Mouse (Mus musculus) bone marrow, adult 2 months (tissue): ENCODE measurements around the gene Arhgap42. TPM values are rescaled to one million over a fixed set of nuclear protein-coding genes. Genes with fewer than 3 reads are reported as not detected.

Experiments used
- H3K27ac ChIP-seq: fragments of 200-500 bp; 2 replicates; pipeline ENCODE4 v1.5.1; 2012; ENCODE audit warnings: low read depth, mild to moderate bottlenecking, control low read depth, inconsistent platforms, low read length; ENCODE audit not compliant: control insufficient read depth, poor library complexity, insufficient read depth
- H3K4me1 ChIP-seq: fragments of 200-500 bp; 2 replicates; pipeline ENCODE4 v1.6.1; 2011; ENCODE audit warnings: low read length; ENCODE audit not compliant: control insufficient read depth, insufficient read depth
- H3K4me3 ChIP-seq: fragments of 200-500 bp; replicated peaks from 2 replicates; pipeline ENCODE3; 2011; ENCODE audit warnings: mild to moderate bottlenecking, low read depth, low read length, control low read depth; ENCODE audit not compliant: control insufficient read depth
- CTCF ChIP-seq: fragments of 200-500 bp; IDR thresholded peaks from 2 replicates; pipeline ENCODE4 v1.5.1; 2011; ENCODE audit warnings: low read length, control low read depth; ENCODE audit not compliant: control insufficient read depth, insufficient read depth
- POLR2A ChIP-seq: fragments of 200-500 bp; IDR thresholded peaks from 2 replicates; pipeline ENCODE4 v1.6.1; 2011; ENCODE audit warnings: low read depth, mild to moderate bottlenecking, control low read depth, low read length, borderline replicate concordance; ENCODE audit not compliant: control insufficient read depth
- WGBS: fragments of 180-500 bp; shearing (Covaris S2); methylation state at CpG from one replicate; pipeline ENCODE4 v1.1.7; 2018; 5-methylcytosine and 5-hydroxymethylcytosine counted together
- polyA plus RNA-seq: library from polyadenylated mRNA; stranded (reverse); fragments of >200 nt; gene quantifications from 2 replicates; pipeline ENCODE4 v1.2.4, GENCODE M21; 2011; ENCODE audit warnings: low replicate concordance; ENCODE audit not compliant: missing spikeins, insufficient read depth, insufficient read length

Arhgap42 gene
- polyA plus RNA-seq, 1 experiment, result 1.0 TPM

DNA sequence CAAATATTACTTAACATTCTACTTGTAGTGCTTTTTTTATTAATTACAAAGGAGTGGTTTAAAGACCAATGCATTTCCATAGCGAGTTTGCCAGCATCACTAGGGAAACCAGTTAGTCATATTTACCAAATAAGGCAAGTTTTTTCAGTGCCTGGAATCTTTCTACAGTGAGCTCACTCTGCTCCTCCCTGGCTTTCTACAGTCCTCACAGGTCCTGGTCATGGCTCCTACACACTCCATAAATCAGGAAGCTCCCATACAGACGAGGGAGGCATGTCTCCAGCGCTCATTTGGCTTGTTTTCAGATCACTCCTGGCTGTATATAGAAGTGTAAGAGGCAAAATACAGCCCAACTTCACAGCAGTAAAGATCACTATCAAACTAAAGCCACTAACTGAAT, 134.1 kb downstream of the Arhgap42 start:
- TF ChIP-seq CTCF, result no peak
- TF ChIP-seq POLR2A, result no peak
- H3K27ac ChIP-seq, result no peak overlapping the region
- H3K4me3 ChIP-seq, result no peak overlapping the region
- no peaks in the 10 kb centered on the region for H3K4me1 ChIP-seq
- WGBS, result 71% methylated on average over 3 of the region's 3 CpGs

- Histone ChIP-seq H3K4me3 (no peak overlapping the region), H3K4me1 (no peaks in the 10 kb centered on the region), H3K27ac (no peak overlapping the region)
- no peak for TF ChIP-seq CTCF
- TF ChIP-seq POLR2A, result no peak
- WGBS, result 80% methylated on average over 2 of the region's 2 CpGs
These were observed 136.8 kb downstream of the Arhgap42 start for GRCm38 (mm10) chr9:9102158-9102514.

DNA sequence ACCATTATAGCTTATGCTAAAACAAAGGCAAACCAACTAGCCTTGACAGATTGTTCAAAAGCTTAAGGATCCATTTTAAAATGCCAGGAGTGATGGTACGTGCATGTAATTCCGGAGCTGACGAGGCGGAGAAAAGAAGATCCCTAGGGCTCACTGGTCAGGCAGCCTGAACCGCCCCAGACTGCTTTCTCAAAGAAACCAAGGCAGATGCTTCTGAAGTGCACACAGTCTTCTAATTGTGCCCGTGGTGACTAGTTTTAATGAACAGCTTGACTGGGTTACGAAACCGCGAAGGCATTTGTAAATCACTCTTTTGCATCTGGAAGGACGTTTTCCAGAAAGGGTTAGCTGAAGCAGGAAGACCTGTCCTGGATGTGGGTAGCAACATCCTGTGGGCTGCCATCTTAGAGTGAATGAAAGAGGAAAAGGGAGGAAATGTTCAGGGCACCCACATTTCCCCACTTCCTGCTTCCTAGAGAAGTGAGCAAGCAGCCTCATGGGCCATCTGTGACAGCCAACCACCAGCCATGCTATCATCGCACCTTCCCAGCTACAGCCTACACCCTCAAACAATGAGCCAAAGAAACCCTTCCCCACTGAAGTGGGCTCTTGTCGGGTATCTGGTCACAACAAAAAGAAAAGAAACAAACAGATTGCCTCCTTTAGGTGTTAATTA, 137.3 kb downstream of the Arhgap42 start:
- H3K27ac ChIP-seq, result no peak overlapping the region
- TF ChIP-seq CTCF, result no peak
- TF ChIP-seq POLR2A, result no peak
- 74% methylated on average over 12 of the region's 12 CpGs for WGBS
- no peaks in the 10 kb centered on the region for H3K4me1 ChIP-seq
- H3K4me3 ChIP-seq, result no peak overlapping the region

GRCm38 (mm10) chr9:9101055-9101454, 137.8 kb downstream of the Arhgap42 start:
- no peak for TF ChIP-seq POLR2A
- TF ChIP-seq CTCF, result no peak
- H3K4me1 ChIP-seq, result no peaks in the 10 kb centered on the region
- H3K27ac ChIP-seq, result no peak overlapping the region
- WGBS, result 81% methylated on average over 4 of the region's 4 CpGs
- no peak overlapping the region for H3K4me3 ChIP-seq

DNA sequence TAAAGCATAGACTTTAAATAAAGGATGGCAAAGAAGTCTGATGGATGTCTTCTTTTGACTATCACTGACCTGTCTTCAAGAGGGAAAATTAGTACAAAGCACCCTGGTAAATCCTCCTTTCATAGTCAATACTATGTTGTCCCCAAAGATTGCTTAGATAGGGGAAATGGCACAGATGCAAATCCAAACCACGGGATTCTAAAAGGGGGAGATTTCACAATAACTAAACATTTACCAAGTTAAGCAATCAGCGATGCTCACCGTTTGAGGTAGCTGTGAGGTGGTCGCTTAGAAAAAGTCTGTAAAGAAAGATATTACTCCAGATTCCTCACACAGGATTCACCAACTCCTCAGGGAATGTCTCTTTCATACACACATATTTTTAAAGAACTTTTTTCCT, 141.1 kb downstream of the Arhgap42 start:
- TF ChIP-seq CTCF (no peak), POLR2A (no peak)
- 44% methylated on average over 4 of the region's 4 CpGs for WGBS
- no peak overlapping the region for H3K4me3 ChIP-seq
- no peak overlapping the region for H3K27ac ChIP-seq
- H3K4me1 ChIP-seq, result no peaks in the 10 kb centered on the region

DNA sequence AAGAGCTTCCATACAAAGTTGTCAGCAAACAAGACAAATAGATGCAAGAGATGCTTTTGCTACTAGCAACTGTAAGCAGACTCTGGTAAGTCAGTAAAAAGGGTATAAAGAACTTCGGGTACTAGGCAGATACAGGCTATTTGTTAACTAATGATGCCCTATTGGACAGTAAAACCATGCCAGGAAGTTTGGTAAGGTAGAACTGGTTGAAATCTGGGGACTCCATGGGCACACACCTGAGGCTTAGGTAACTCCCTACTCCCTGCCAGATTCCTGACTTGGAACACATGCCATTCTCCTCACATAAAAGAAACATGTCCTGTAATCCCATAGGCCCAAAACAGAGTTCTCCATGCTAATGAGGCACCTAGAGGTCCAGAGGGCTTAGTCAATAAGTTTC, 142.1 kb downstream of the Arhgap42 start:
- no peak for TF ChIP-seq POLR2A
- TF ChIP-seq CTCF, result no peak

DNA sequence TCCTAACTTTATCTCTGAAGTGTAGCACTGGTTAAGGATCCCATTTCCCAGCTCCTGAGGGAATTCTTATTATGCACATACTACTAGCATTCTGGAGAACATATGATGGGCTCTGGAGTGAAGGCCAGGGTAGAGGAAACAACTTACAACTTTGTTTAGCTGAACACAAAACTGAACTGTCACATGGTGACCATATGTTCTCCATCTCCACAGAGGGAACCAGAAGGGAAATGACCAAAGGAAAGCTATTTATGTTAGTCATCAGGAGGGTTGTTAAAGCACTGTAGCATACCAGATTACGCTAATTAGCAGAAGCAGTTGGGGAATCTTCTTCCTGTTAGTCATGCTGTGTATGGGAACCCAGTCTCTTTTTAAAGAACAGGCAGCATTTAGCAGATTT, 145.8 kb downstream of the Arhgap42 start:
- no peak overlapping the region for H3K27ac ChIP-seq
- TF ChIP-seq POLR2A (no peak), CTCF (no peak)
- 58% methylated on average over 1 of the region's 1 CpGs for whole genome bisulfite sequencing
- H3K4me1 ChIP-seq, result no peaks in the 10 kb centered on the region
- no peak overlapping the region for H3K4me3 ChIP-seq

More for the DNA sequence above, 142.1 kb downstream of the Arhgap42 start:
- Histone ChIP-seq H3K27ac (no peak overlapping the region), H3K4me3 (no peak overlapping the region), H3K4me1 (no peaks in the 10 kb centered on the region)
- 64% methylated on average over 1 of the region's 1 CpGs for WGBS

GRCm38 (mm10) chr9:9083441-9083840, 155.5 kb downstream of the Arhgap42 start:
- TF ChIP-seq CTCF (no peak), POLR2A (no peak)
- Histone ChIP-seq H3K27ac (no peak overlapping the region), H3K4me3 (no peak overlapping the region), H3K4me1 (no peaks in the 10 kb centered on the region)
- WGBS, result 62% methylated on average over 2 of the region's 2 CpGs

DNA sequence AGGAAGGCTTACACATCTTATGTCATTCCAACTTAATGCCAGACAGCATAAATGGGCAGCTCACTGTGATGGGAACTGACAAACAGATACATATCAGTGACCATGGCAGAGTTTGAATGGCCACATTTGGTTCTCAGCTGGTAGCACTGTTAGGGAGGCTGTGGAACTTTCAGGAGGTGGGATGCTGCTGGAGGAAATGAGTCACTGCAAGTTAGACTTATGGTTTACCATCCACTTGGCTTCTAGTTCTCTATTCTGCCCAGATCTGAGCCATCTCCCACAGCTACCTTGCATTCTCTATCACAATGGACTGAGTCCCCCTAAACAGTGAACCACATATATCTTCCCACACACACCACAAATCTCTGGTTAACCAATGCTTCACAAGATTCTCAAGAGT, 186.0 kb downstream of the Arhgap42 start:
- Histone ChIP-seq H3K4me3 (no peak overlapping the region), H3K27ac (no peak overlapping the region), H3K4me1 (no peaks in the 10 kb centered on the region)
- TF ChIP-seq CTCF, result no peak
- no peak for TF ChIP-seq POLR2A
